Comparison of ENCODE assay signal across 36 mouse cellular contexts in the genomic region with DNA sequence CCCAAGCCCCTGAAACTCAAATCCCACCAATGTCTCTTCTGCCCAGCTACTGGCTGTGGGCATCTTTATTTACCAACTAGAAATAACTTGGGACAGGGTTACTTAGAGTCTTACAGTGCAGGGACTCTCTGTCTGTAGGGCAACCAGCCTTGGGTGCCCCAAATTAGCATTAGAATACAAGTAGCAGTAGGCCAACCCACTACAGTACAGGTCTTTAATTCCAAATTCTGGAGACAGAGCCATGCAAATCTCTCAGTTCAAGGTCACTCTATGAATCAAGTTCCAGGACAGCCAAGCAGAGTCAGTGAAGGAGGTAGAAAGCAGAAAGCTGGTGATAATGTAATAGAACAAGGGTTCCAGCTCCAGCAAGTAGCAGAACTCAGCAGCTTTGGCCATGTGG. TPM values are rescaled to one million over a fixed set of nuclear protein-coding genes. Genes with fewer than 3 reads are reported as not detected.
"Had no signal": no experiment of that assay in that cellular context is flagged by ENCODE, and none has a peak within 500 bp of the region (broad histone marks: within the 10 kb centered on the region; RNA-seq: fewer than 3 reads in every experiment).

No protein-coding gene starts in this region.

- H3K27ac ChIP-seq: embryonic facial prominence, embryonic 10.5 days; embryonic facial prominence, embryonic 12.5 days; embryonic facial prominence, embryonic 13.5 days; embryonic facial prominence, embryonic 15.5 days; forebrain, embryonic 10.5 days; forebrain, embryonic 12.5 days; forebrain, embryonic 15.5 days; gastrocnemius, adult 2 months; heart, adult 2 months; heart, embryonic 10.5 days had no signal

- H3K9ac ChIP-seq: embryonic facial prominence, embryonic 12.5 days; embryonic facial prominence, embryonic 13.5 days; embryonic facial prominence, embryonic 15.5 days; forebrain, embryonic 12.5 days; forebrain, embryonic 15.5 days; forebrain, postnatal 0 days had no signal

- H3K36me3 ChIP-seq: embryonic facial prominence, embryonic 10.5 days; embryonic facial prominence, embryonic 12.5 days; embryonic facial prominence, embryonic 13.5 days; embryonic facial prominence, embryonic 15.5 days; forebrain, embryonic 10.5 days; forebrain, embryonic 12.5 days; forebrain, embryonic 15.5 days; heart, embryonic 10.5 days had no signal

- H3K4me1 ChIP-seq: embryonic facial prominence, embryonic 15.5 days; heart, embryonic 10.5 days had no signal

- H3K4me3 ChIP-seq: embryonic facial prominence, embryonic 10.5 days; embryonic facial prominence, embryonic 12.5 days; embryonic facial prominence, embryonic 13.5 days; embryonic facial prominence, embryonic 15.5 days; erythroblast, embryonic 14.5 days; forebrain, embryonic 10.5 days; forebrain, embryonic 12.5 days; forebrain, embryonic 15.5 days; gastrocnemius, adult 2 months; heart, adult 2 months; heart, embryonic 10.5 days had no signal

- H3K4me2 ChIP-seq: embryonic facial prominence, embryonic 12.5 days; embryonic facial prominence, embryonic 13.5 days; embryonic facial prominence, embryonic 15.5 days; forebrain, embryonic 12.5 days; forebrain, embryonic 15.5 days; heart, embryonic 11.5 days had no signal

- ATAC-seq: forebrain, embryonic 14.5 days; forebrain, embryonic 15.5 days; forebrain, embryonic 16.5 days; forebrain, postnatal 0 days had no signal

- H3K27me3 ChIP-seq: embryonic facial prominence, embryonic 12.5 days; embryonic facial prominence, embryonic 13.5 days; embryonic facial prominence, embryonic 15.5 days; forebrain, embryonic 12.5 days; forebrain, embryonic 15.5 days had no signal

- DNase-seq: cerebellum, adult 9-10 months; cerebellum, adult 9-11 months; cerebellum, postnatal 10 days; cerebellum, postnatal 14 days; cerebellum, postnatal 25 days; cerebellum, postnatal 36 days; embryo, embryonic 11 days; forebrain, postnatal 0 days; gastrocnemius, adult 2 months; gastrocnemius, postnatal 10 days; gastrocnemius, postnatal 14 days; gastrocnemius, postnatal 25 days; gastrocnemius, postnatal 36 days; heart, adult 11 months; heart, adult 18-20 months; heart, adult 2 months had no signal

- H3K9me3 ChIP-seq: embryonic facial prominence, embryonic 12.5 days; embryonic facial prominence, embryonic 13.5 days; embryonic facial prominence, embryonic 15.5 days; forebrain, embryonic 10.5 days; forebrain, embryonic 12.5 days; forebrain, embryonic 15.5 days; heart, embryonic 10.5 days had no signal

RNA-seq across cellular contexts. Expression of gene Ephb3, which starts 19.9 kb away (rescaled TPM):
- total RNA-seq: common myeloid progenitor, adult 5-6 weeks; granulocyte monocyte progenitor cell, adult 5-6 weeks had no signal
- polyA plus RNA-seq: erythroblast, embryonic 14.5 days had no signal

RNA-seq across cellular contexts. Expression of gene Teddm3, which starts 30.9 kb away (rescaled TPM):
- total RNA-seq: common myeloid progenitor, adult 5-6 weeks; forebrain, postnatal 0 days; gastrocnemius, adult 18-20 months; gastrocnemius, adult 2 months; gastrocnemius, adult 8-10 months; gastrocnemius, postnatal 10 days; gastrocnemius, postnatal 14 days; gastrocnemius, postnatal 25 days; gastrocnemius, postnatal 36 days; gastrocnemius, postnatal 4 days; granulocyte monocyte progenitor cell, adult 5-6 weeks; heart, adult 18-20 months; heart, adult 2 months; heart, adult 8-10 months had no signal
- polyA plus RNA-seq: embryonic facial prominence, embryonic 10.5 days; embryonic facial prominence, embryonic 11.5 days; embryonic facial prominence, embryonic 12.5 days; embryonic facial prominence, embryonic 13.5 days; erythroblast, embryonic 14.5 days; forebrain, embryonic 10.5 days; forebrain, embryonic 12.5 days; forebrain, embryonic 14.5 days; forebrain, embryonic 15.5 days; forebrain, embryonic 16.5 days; forebrain, postnatal 0 days; gonadal fat pad, adult 2 months; heart, adult 2 months; heart, embryonic 10.5 days; heart, embryonic 11.5 days had no signal
